Comparison of ENCODE assay signal across 14 mouse cellular contexts in genomic region chr11:106374559-106374958, GRCm38 (mm10). TPM values are rescaled to one million over a fixed set of nuclear protein-coding genes. Genes with fewer than 3 reads are reported as not detected.
DNase-seq lines count a peak whose midpoint lies in the region; ATAC-seq and TF ChIP-seq lines count a peak whose summit lies in the region.
"Had no signal": no experiment of that assay in that cellular context is flagged by ENCODE, and none has a peak within 500 bp of the region (broad histone marks: within the 10 kb centered on the region; RNA-seq: fewer than 3 reads in every experiment).

No protein-coding gene starts in this region.

- H3K27me3 ChIP-seq in heart, embryonic 14.5 days (ENCODE audit: control insufficient read depth, insufficient read depth, low read length), result no peaks in the 10 kb centered on the region
- no peaks in the 10 kb centered on the region for H3K27me3 ChIP-seq in stomach, embryonic 14.5 days (ENCODE audit: control insufficient read depth, insufficient read depth, low read length)
- H3K27me3 ChIP-seq: neural tube, embryonic 12.5 days had no signal

- in situ Hi-C loops in ES-E14 (cut with MboI; ENCODE audit: low sequenced_read_pairs in 2 of 2, unreplicated experiment in 2 of 2), result no loop called here

- DNase-seq in heart, postnatal 10 days, result no peak
- no peak for DNase-seq in ES-E14 (ENCODE audit: low read depth, low spot score)
- DNase-seq in layer of hippocampus, adult 9-10 months (ENCODE audit: low spot score), result no peak
- no peak for DNase-seq in natural killer cell, adult 2 months (ENCODE audit: low spot score in 2 of 2)
- DNase-seq in cerebellum, adult 9-10 months, result no peak
- DNase-seq: cerebellum, postnatal 14 days; gastrocnemius, postnatal 14 days; kidney, postnatal 14 days; right cerebral cortex, postnatal 25 days had no signal

- H3K36me3 ChIP-seq in heart, embryonic 14.5 days (ENCODE audit: control insufficient read depth, insufficient read depth, low read length), result peaks cover 7% of the 10 kb centered on the region
- H3K36me3 ChIP-seq in ES-E14 (ENCODE audit: control insufficient read depth, insufficient read depth, low read length, poor library complexity, severe bottlenecking), result no peaks in the 10 kb centered on the region
- H3K36me3 ChIP-seq in stomach, embryonic 14.5 days (ENCODE audit: control insufficient read depth, insufficient read depth, low read length), result no peaks in the 10 kb centered on the region
- H3K36me3 ChIP-seq: neural tube, embryonic 12.5 days had no signal

- no peak overlapping the region for H3K4me2 ChIP-seq in heart, embryonic 14.5 days (ENCODE audit: low read length)
- no peak overlapping the region for H3K4me2 ChIP-seq in stomach, embryonic 14.5 days (replicated peaks; ENCODE audit: low read depth, low read length)
- H3K4me2 ChIP-seq: neural tube, embryonic 12.5 days had no signal

- no peaks in the 10 kb centered on the region for H3K9me3 ChIP-seq in heart, embryonic 14.5 days (ENCODE audit: control insufficient read depth, low read length)
- no peaks in the 10 kb centered on the region for H3K9me3 ChIP-seq in ES-E14 (ENCODE audit: control insufficient read depth, insufficient read depth, low read depth, low read length)
- H3K9me3 ChIP-seq in stomach, embryonic 14.5 days (ENCODE audit: control insufficient read depth, low read depth, low read length), result no peaks in the 10 kb centered on the region
- H3K9me3 ChIP-seq: neural tube, embryonic 12.5 days had no signal

- intact Hi-C loops in heart, postnatal 10 days (cut with DNase I), result no loop called here

- peaks cover 5% of the 10 kb centered on the region in 2 experiments; a peak in 2 of 4 replicates for H3K4me1 ChIP-seq in heart, embryonic 14.5 days (ENCODE audit: control insufficient read depth in 2 of 2, insufficient read depth in 2 of 2, low read length in 2 of 2)
- H3K4me1 ChIP-seq in ES-E14 (ENCODE audit: control insufficient read depth in 2 of 2, insufficient read depth in 2 of 2, low read length in 2 of 2, poor library complexity in 1 of 2), result peaks cover 0 to 5% of the 10 kb centered on the region in 2 experiments; a peak in 1 of 4 replicates
- peaks cover 16% of the 10 kb centered on the region for H3K4me1 ChIP-seq in stomach, embryonic 14.5 days (ENCODE audit: control insufficient read depth, insufficient read depth, low read length)
- H3K4me1 ChIP-seq: neural tube, embryonic 12.5 days had no signal

- H3K4me3 ChIP-seq in heart, embryonic 14.5 days (ENCODE audit: control insufficient read depth in 1 of 2, insufficient read depth in 1 of 2, low read depth in 1 of 2, low read length in 2 of 2), result no peak overlapping the region
- H3K4me3 ChIP-seq in ES-E14 (ENCODE audit: insufficient read depth in 1 of 2, low read depth in 1 of 2, low read length in 2 of 2, poor library complexity in 1 of 2, severe bottlenecking in 1 of 2), result no peak overlapping the region
- no peak overlapping the region for H3K4me3 ChIP-seq in stomach, embryonic 14.5 days (ENCODE audit: low read depth, low read length)
- H3K4me3 ChIP-seq: neural tube, embryonic 12.5 days had no signal

- peak overlapping the region in 1 of 2 experiments; percentile 28; a peak in 1 of 4 replicates for H3K27ac ChIP-seq in heart, embryonic 14.5 days (replicated peaks in 1 of 2; ENCODE audit: control insufficient read depth in 1 of 2, insufficient read depth in 1 of 2, low read depth in 2 of 2, low read length in 2 of 2)
- no peak overlapping the region for H3K27ac ChIP-seq in ES-E14 (ENCODE audit: insufficient read depth, low read depth, low read length, poor library complexity, severe bottlenecking)
- no peak overlapping the region; the same call in 1 of the 2 replicates for H3K27ac ChIP-seq in stomach, embryonic 14.5 days (ENCODE audit: low read length)
- H3K27ac ChIP-seq: neural tube, embryonic 12.5 days had no signal

- 51% methylated on average over 9 of the region's 9 CpGs for WGBS in heart, embryonic 14.5 days
- WGBS in stomach, embryonic 14.5 days, result 29% methylated on average over 9 of the region's 9 CpGs

- peak; percentile 24 for ATAC-seq in heart, embryonic 14.5 days (ENCODE audit: insufficient number of reproducible peaks, insufficient read depth, low FRiP score, low read depth)
- ATAC-seq in inflammation-experienced regulatory T-cells, adult 6 months, result peak; percentile 52
- ATAC-seq in stomach, embryonic 14.5 days (ENCODE audit: insufficient number of reproducible peaks, insufficient read depth, low FRiP score, low read depth), result peak; percentile 77

- no peak overlapping the region for H3K9ac ChIP-seq in heart, embryonic 14.5 days (ENCODE audit: low read length)
- H3K9ac ChIP-seq in ES-E14 (ENCODE audit: insufficient read depth, low read depth, low read length, poor library complexity, severe bottlenecking), result peak overlapping the region; percentile 37; the same call in 1 of the 2 replicates
- H3K9ac ChIP-seq in stomach, embryonic 14.5 days (replicated peaks; ENCODE audit: low read depth, low read length), result no peak overlapping the region
- H3K9ac ChIP-seq: neural tube, embryonic 12.5 days had no signal

TF ChIP-seq in ES-E14, 5 proteins besides CTCF, POLR2A, EP300 and RAD21:
- TF ChIP-seq HCFC1 (IDR thresholded peaks at IDR 0.05; ENCODE audit: borderline replicate concordance, insufficient read depth, low read length) (no peak), ZNF384 (IDR thresholded peaks at IDR 0.05; ENCODE audit: low read depth, low read length) (no peak), MAFK (IDR thresholded peaks at IDR 0.05; ENCODE audit: insufficient read depth, low read depth, low read length) (no peak), ZC3H11A (IDR thresholded peaks at IDR 0.05; ENCODE audit: borderline replicate concordance, low read depth, low read length) (no peak), CHD2 (IDR thresholded peaks at IDR 0.05; ENCODE audit: low read depth, low read length) (no peak)
TF ChIP-seq in ES-E14: peak in this region for 0.

RNA-seq across cellular contexts. Expression of gene Prr29, which starts 9.3 kb away (rescaled TPM):
- 0.35 TPM in 1 of 2 replicates, not detected in the other for polyA plus RNA-seq in heart, embryonic 14.5 days (2014; fragmentation: Nextera tagmentation; extraction: Ambion mirVana)
- under 1 TPM; 0.31 to 0.64 TPM for total RNA-seq in heart, postnatal 10 days (2021)
- not detected in 2 replicates for total RNA-seq in ES-E14 (2012; rRNA removed)
- 1 to 10 TPM in 2 of 3 experiments, under 1 TPM in 1; 0.87 to 2.5 (median 2.3) TPM for polyA plus RNA-seq in inflammation-experienced regulatory T-cells, adult 6 months (2017; shearing (Covaris generic))
- 0.49 and 0.77 TPM in 2 replicates for polyA plus RNA-seq in stomach, embryonic 14.5 days (2014; fragmentation: Nextera tagmentation; extraction: Ambion mirVana)
- polyA plus RNA-seq: limb, embryonic 11.5 days; neural tube, embryonic 12.5 days had no signal

RNA-seq across cellular contexts. Expression of gene Icam2, which starts 13.3 kb away (rescaled TPM):
- 105 and 108 TPM in 2 replicates for polyA plus RNA-seq in heart, embryonic 14.5 days (2014; fragmentation: Nextera tagmentation; extraction: Ambion mirVana)
- total RNA-seq in heart, postnatal 10 days (2021), result 10 to 100 TPM; 57.1 to 67.0 TPM
- 0.37 and 0.89 TPM in 2 replicates for total RNA-seq in ES-E14 (2012; rRNA removed)
- 100 to 1,000 TPM in 2 of 3 experiments, 10 to 100 TPM in 1; 91.8 to 131 (median 125) TPM for polyA plus RNA-seq in inflammation-experienced regulatory T-cells, adult 6 months (2017; shearing (Covaris generic))
- 43.3 and 43.4 TPM in 2 replicates for polyA plus RNA-seq in stomach, embryonic 14.5 days (2014; fragmentation: Nextera tagmentation; extraction: Ambion mirVana)

RNA-seq across cellular contexts. Expression of gene Scn4a, which starts 21.5 kb away (rescaled TPM):
- 0.07 and 0.42 TPM in 2 replicates for polyA plus RNA-seq in heart, embryonic 14.5 days (2014; fragmentation: Nextera tagmentation; extraction: Ambion mirVana)
- 1 to 10 TPM; 3.2 to 3.6 TPM for total RNA-seq in heart, postnatal 10 days (2021)
- 0.13 and 0.16 TPM in 2 replicates for total RNA-seq in ES-E14 (2012; rRNA removed)
- polyA plus RNA-seq in inflammation-experienced regulatory T-cells, adult 6 months (2017; shearing (Covaris generic)), result under 1 TPM in 1 of 3 experiments, not detected in 2; 0.08 TPM
- polyA plus RNA-seq in stomach, embryonic 14.5 days (2014; fragmentation: Nextera tagmentation; extraction: Ambion mirVana), result 0.13 TPM in 1 of 2 replicates, not detected in the other

RNA-seq across cellular contexts. Expression of gene Cd79b, which starts 60.0 kb away (rescaled TPM):
- polyA plus RNA-seq in heart, embryonic 14.5 days (2014; fragmentation: Nextera tagmentation; extraction: Ambion mirVana), result 0.95 and 1.4 TPM in 2 replicates
- total RNA-seq in heart, postnatal 10 days (2021), result 1 to 10 TPM; 2.3 to 3.1 TPM
- 3.6 and 4.2 TPM in 2 replicates for total RNA-seq in ES-E14 (2012; rRNA removed)
- polyA plus RNA-seq in inflammation-experienced regulatory T-cells, adult 6 months (2017; shearing (Covaris generic)), result 10 to 100 TPM; 29.4 to 76.0 (median 49.1) TPM
- 2.7 and 2.9 TPM in 2 replicates for polyA plus RNA-seq in stomach, embryonic 14.5 days (2014; fragmentation: Nextera tagmentation; extraction: Ambion mirVana)

Comparison
In these comparisons a context has a peak if more than half of its experiments do, and no peak if none do; other contexts are left out.
1. ATAC-seq: peak in every context shown above with its lines; median percentile 77 in stomach, embryonic 14.5 days; 52 in inflammation-experienced regulatory T-cells, adult 6 months; 24 in heart, embryonic 14.5 days.